Mouse (Mus musculus) lung, embryonic 14.5 days (tissue): Measurements from ENCODE around the gene Erv3. TPM values are rescaled to one million over a fixed set of nuclear protein-coding genes. Genes with fewer than 3 reads are reported as not detected.
A peak's percentile ranks its signal among the peaks of the same experiment; 100 is the strongest.

Source experiments
- ATAC-seq: fragments of 200-750 bp; cut with Nextera tagmentation; 2 replicates; pipeline ENCODE4 v1.8.0; 2017; ENCODE audit warnings: mild to moderate bottlenecking, moderate TSS enrichment, moderate library complexity; ENCODE audit not compliant: insufficient read depth
- DNase-seq: peaks from one replicate; pipeline ENCODE4 v3.0.0-alpha.2; 2015
- H3K27ac ChIP-seq: fragments of 300-500 bp; sonication (generic); 2 replicates; pipeline ENCODE4 v1.5.1; 2014; ENCODE audit warnings: low read depth, mild to moderate bottlenecking, moderate library complexity
- H3K27me3 ChIP-seq: fragments of 300-500 bp; sonication (generic); 2 replicates; pipeline ENCODE4 v1.6.1; 2014; ENCODE audit warnings: low read length, control low read depth; ENCODE audit not compliant: insufficient read depth
- H3K36me3 ChIP-seq: fragments of 300-500 bp; sonication (generic); 2 replicates; pipeline ENCODE4 v1.6.1; 2014; ENCODE audit warnings: control low read depth; ENCODE audit not compliant: insufficient read depth
- H3K4me1 ChIP-seq: fragments of 300-500 bp; sonication (generic); 2 replicates; pipeline ENCODE4 v1.6.1; 2014; ENCODE audit warnings: antibody characterized with exemption, control low read depth; ENCODE audit not compliant: insufficient read depth
- H3K4me2 ChIP-seq: fragments of 300-500 bp; sonication (generic); 2 replicates; pipeline ENCODE4 v1.6.1; 2014; ENCODE audit warnings: mild to moderate bottlenecking
- H3K4me3 ChIP-seq: fragments of 300-500 bp; sonication (generic); 2 replicates; pipeline ENCODE4 v1.5.1; 2014; ENCODE audit warnings: low read depth, low read length
- H3K9ac ChIP-seq: fragments of 300-500 bp; sonication (generic); 2 replicates; pipeline ENCODE4 v1.6.1; 2014
- H3K9me3 ChIP-seq: fragments of 300-500 bp; sonication (generic); 2 replicates; pipeline ENCODE4 v1.6.1; 2016; ENCODE audit warnings: low read depth, low read length, control low read depth
- CTCF ChIP-seq: IDR thresholded peaks from 2 replicates; pipeline ENCODE4 v1.5.1; 2016; ENCODE audit warnings: antibody characterized with exemption, low read depth
- WGBS: fragments of 180-500 bp; shearing (Covaris S2); extraction: QIAGEN DNeasy Blood & Tissue Kit; methylation state at CpG from one replicate; pipeline ENCODE4 v1.1.7; 2014; 5-methylcytosine and 5-hydroxymethylcytosine counted together
- polyA plus RNA-seq: library from polyadenylated mRNA; unstranded; fragments of >200 nt; fragmentation: Nextera tagmentation; extraction: Ambion mirVana; gene quantifications from 2 replicates; pipeline ENCODE4 v1.2.1, GENCODE M21; 2014

Erv3 gene
- polyA plus RNA-seq, 1 experiment from 2014 or later: not detected

GRCm38 (mm10) chr2:131902867-131903266, 43.3 kb upstream of the Erv3 start:
- H3K4me3 ChIP-seq: no peak overlapping the region
- H3K27ac ChIP-seq: peak overlapping the region; percentile 48
- H3K27me3 ChIP-seq: no peaks in the 10 kb centered on the region
- TF ChIP-seq CTCF: no peak
- ATAC-seq (peak; percentile 57), DNase-seq (peak; percentile 50)
- 36% methylated on average over 8 of the region's 8 CpGs for WGBS
- H3K36me3 ChIP-seq: no peaks in the 10 kb centered on the region
- H3K4me2 ChIP-seq: no peak overlapping the region
- H3K9me3 ChIP-seq: no peaks in the 10 kb centered on the region
- no peak overlapping the region for H3K9ac ChIP-seq
- no peaks in the 10 kb centered on the region for H3K4me1 ChIP-seq

DNA sequence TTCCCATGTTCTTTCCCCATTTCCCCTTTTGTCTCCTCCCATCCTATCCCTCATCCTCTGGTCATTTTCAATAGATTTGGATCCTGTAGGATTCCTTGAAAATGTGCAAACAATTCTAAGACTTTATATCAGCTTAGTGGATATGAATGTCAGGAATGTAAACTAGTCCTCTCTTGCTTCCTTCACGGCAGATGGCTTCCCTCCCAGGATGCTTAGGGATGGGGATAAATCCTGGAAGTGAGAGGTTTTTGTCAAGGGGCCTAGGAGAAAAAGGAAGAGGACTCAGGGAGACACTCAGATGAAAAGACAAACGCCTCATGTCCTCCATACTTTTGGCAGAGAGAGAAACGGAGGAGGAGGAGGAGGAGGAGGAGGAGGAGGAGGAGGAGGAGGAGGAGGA, 42.9 kb upstream of the Erv3 start:
- TF ChIP-seq CTCF: no peak
- Histone ChIP-seq H3K36me3 (no peaks in the 10 kb centered on the region), H3K9ac (no peak overlapping the region), H3K4me2 (no peak overlapping the region), H3K9me3 (no peaks in the 10 kb centered on the region), H3K27ac (no peak overlapping the region), H3K27me3 (no peaks in the 10 kb centered on the region), H3K4me1 (no peaks in the 10 kb centered on the region), H3K4me3 (no peak overlapping the region)
- peak; percentile 53 for DNase-seq
- WGBS: 16% methylated on average over 2 of the region's 3 CpGs
- peak; percentile 63; the same call in 1 of the 2 replicates for ATAC-seq

- Histone ChIP-seq H3K4me2 (no peak overlapping the region), H3K27ac (no peak overlapping the region), H3K9ac (no peak overlapping the region), H3K36me3 (no peaks in the 10 kb centered on the region), H3K4me3 (no peak overlapping the region), H3K27me3 (no peaks in the 10 kb centered on the region), H3K9me3 (no peaks in the 10 kb centered on the region), H3K4me1 (no peaks in the 10 kb centered on the region)
- WGBS: 84% methylated on average over 12 of the region's 12 CpGs
- no peak for ATAC-seq
- TF ChIP-seq CTCF: no peak
- DNase-seq: no peak
These were observed 38.0 kb upstream of the Erv3 start for GRCm38 (mm10) chr2:131897336-131898109.

DNA sequence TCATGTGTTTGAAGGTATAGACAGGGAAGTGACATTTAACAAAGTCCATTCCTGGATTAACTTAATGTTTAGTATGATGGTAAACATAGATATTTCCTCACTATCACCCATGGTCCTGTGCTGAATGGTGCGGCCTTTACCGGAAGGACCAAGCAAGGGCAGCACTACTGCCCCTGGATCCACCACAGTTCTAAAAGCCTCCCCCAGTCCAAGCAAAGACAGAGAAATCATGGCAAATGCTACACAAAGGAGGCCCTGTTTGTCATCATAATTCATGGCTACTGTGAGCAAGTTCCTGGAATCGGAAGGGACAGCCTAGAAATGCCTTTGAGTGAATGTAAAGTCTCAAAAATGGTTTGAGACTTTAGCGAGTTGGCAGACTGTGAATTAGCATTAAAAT, 36.5 kb upstream of the Erv3 start:
- TF ChIP-seq CTCF: no peak
- no peak overlapping the region for H3K4me2 ChIP-seq
- H3K9ac ChIP-seq: no peak overlapping the region
- DNase-seq (no peak), ATAC-seq (no peak)
- no peak overlapping the region for H3K4me3 ChIP-seq
- H3K27ac ChIP-seq: no peak overlapping the region
- no peaks in the 10 kb centered on the region for H3K36me3 ChIP-seq
- WGBS: 90% methylated on average over 4 of the region's 4 CpGs
- H3K27me3 ChIP-seq: no peaks in the 10 kb centered on the region
- no peaks in the 10 kb centered on the region for H3K4me1 ChIP-seq
- no peaks in the 10 kb centered on the region for H3K9me3 ChIP-seq

GRCm38 (mm10) chr2:131895106-131895505, 35.6 kb upstream of the Erv3 start:
- H3K27ac ChIP-seq: no peak overlapping the region
- no peak overlapping the region for H3K4me3 ChIP-seq
- no peak overlapping the region for H3K9ac ChIP-seq
- no peaks in the 10 kb centered on the region for H3K4me1 ChIP-seq
- no peak overlapping the region for H3K4me2 ChIP-seq
- H3K9me3 ChIP-seq: no peaks in the 10 kb centered on the region
- DNase-seq (no peak), ATAC-seq (no peak)
- no peaks in the 10 kb centered on the region for H3K27me3 ChIP-seq
- WGBS: 76% methylated on average over 2 of the region's 2 CpGs
- TF ChIP-seq CTCF: no peak
- H3K36me3 ChIP-seq: no peaks in the 10 kb centered on the region

DNA sequence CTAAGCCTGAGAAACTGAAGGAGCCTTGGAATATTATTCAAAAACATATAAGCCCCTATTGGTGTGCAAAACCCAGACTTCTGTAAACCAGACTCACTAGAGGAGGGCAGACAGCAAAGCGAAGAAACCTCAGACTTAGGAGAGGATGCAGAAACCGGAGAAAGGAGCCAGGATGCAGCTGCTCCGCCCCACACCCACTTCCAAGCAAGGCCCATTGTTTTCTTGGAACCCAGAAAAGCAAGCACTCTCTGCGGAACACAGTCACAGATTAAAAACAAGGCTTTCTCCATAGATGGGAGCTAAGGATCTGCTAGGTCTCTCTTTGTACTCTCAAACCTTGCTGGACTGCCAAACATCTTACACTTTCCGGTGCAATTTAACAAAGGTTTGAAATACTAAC, 33.0 kb upstream of the Erv3 start:
- Histone ChIP-seq H3K27me3 (no peaks in the 10 kb centered on the region), H3K9me3 (no peaks in the 10 kb centered on the region), H3K27ac (peak overlapping the region; percentile 63; the same call in 1 of the 2 replicates), H3K36me3 (no peaks in the 10 kb centered on the region), H3K4me1 (no peaks in the 10 kb centered on the region), H3K4me2 (no peak overlapping the region), H3K4me3 (no peak overlapping the region), H3K9ac (no peak overlapping the region)
- peak; percentile 37 for DNase-seq
- ATAC-seq: no peak
- no peak for TF ChIP-seq CTCF
- 52% methylated on average over 5 of the region's 5 CpGs for WGBS

DNA sequence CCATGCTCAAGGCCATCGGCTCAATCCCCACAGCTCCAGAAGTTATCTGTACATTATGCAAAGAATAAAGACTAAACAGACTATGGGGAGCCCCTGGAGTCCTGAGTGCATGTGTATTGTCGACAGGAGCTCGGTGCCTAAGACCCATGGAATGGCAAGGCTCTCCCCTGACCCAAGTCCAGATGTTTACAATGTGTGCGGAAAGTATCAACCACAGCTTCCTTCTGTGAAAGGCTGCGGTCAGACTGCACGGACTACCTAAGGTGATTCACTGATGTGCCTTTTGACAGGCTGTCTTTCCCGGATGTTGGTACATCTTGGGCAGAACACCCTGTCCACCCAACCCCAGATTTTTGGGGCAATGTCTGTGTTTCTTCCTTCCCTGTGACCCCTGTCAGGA, 28.7 kb upstream of the Erv3 start:
- no peak for ATAC-seq
- no peak for DNase-seq
- Histone ChIP-seq H3K4me2 (no peak overlapping the region), H3K36me3 (no peaks in the 10 kb centered on the region), H3K4me1 (no peaks in the 10 kb centered on the region), H3K27me3 (no peaks in the 10 kb centered on the region), H3K4me3 (no peak overlapping the region), H3K9ac (no peak overlapping the region), H3K27ac (no peak overlapping the region), H3K9me3 (no peaks in the 10 kb centered on the region)
- TF ChIP-seq CTCF: no peak
- whole genome bisulfite sequencing: 24% methylated on average over 7 of the region's 7 CpGs
